Mouse (Mus musculus): ENCODE data around the gene Gm13287. TPM values are rescaled to one million over a fixed set of nuclear protein-coding genes. Genes with fewer than 3 reads are reported as not detected.

Gm13287 gene
- polyA plus RNA-seq, 1 experiment: 0.42 TPM

DNA sequence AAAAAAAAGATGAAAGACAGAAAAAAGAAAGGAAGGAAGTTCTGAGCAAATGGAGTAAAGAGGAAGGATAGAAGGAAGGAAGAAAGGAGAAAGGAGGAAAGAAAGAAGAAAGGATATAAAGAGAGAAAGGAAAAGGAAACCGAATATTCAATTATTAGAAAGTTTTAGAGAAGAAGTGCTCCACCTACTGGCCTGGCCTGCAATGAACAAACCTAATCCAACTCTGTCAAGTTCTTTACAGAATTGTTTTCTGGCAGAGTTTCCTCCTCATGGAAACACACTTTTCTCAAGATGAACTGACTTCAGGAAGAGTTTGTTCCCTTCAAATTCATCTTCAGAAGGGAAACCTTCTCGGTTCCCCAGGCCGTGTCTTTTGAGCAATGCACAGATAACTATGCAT, 35.8 kb downstream of the Gm13287 start:
- H3K36me3 ChIP-seq (ENCODE audit: control insufficient read depth, insufficient read depth): no peaks in the 10 kb centered on the region

DNA sequence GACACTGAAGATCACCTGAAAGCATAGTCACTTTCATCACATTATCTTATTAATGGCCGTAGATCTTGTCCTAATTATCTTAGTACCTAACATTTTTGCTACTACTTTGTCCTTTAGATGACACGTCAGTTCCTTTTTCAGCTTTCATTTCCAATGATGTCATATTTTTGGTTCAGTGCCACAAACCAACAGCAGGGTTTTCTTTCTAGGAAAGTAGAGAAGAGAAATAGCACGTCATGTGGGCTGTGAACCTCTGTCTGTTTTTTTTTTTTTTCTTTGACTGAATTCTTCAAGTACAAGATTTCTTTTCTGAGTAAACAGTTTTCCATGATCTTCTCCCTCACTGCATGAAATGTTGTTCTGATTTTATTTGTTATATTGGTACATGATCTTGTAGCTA, 37.0 kb downstream of the Gm13287 start:
- H3K4me3 ChIP-seq (ENCODE audit: insufficient read depth, poor library complexity, severe bottlenecking): no peak overlapping the region
- H3K36me3 ChIP-seq (ENCODE audit: control insufficient read depth, insufficient read depth): no peaks in the 10 kb centered on the region
- H3ac ChIP-seq (ENCODE audit: control insufficient read depth, insufficient read length, low read depth): no peak overlapping the region
- H3K79me3 ChIP-seq (ENCODE audit: low read depth): no peaks in the 10 kb centered on the region
- no peak for TF ChIP-seq MAX (IDR thresholded peaks at IDR 0.05)
- H3K27me3 ChIP-seq (ENCODE audit: control insufficient read depth, insufficient read depth, insufficient read length): peaks cover 7% of the 10 kb centered on the region
- no peaks in the 10 kb centered on the region for H3K79me2 ChIP-seq (ENCODE audit: control insufficient read depth, insufficient read depth)

More for the DNA sequence above, 35.8 kb downstream of the Gm13287 start:
- Histone ChIP-seq H3K4me3 (ENCODE audit: insufficient read depth, poor library complexity, severe bottlenecking) (no peak overlapping the region), H3K27me3 (ENCODE audit: control insufficient read depth, insufficient read depth, insufficient read length) (peaks cover 10% of the 10 kb centered on the region), H3ac (ENCODE audit: control insufficient read depth, insufficient read length, low read depth) (no peak overlapping the region), H3K79me3 (ENCODE audit: low read depth) (no peaks in the 10 kb centered on the region), H3K79me2 (ENCODE audit: control insufficient read depth, insufficient read depth) (no peaks in the 10 kb centered on the region)
- TF ChIP-seq MAX (IDR thresholded peaks at IDR 0.05) (no peak), CEBPB (IDR thresholded peaks at IDR 0.05; ENCODE audit: low read depth) (no peak)

DNA sequence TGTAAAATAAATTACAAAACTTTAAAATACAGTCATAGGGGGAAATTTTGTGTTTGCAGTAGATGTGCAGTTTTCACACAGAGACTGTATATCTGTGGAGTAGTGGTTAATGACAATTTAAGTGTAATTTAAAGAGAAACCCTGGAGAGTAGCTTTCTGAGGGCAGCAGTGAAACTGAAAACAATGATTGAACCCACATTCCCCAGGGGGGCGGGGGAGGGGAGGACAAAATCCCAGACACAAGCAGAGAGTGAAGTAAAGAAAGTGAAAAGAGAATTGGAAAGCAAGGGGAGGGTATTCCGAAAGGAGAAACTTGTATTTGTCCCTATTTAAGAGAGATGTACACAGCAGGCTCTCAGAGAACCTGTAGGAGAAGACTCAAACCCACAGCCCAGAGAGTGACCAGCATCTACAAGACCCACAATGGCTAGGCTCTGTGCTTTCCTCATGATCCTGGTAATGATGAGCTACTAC, 38.4 kb downstream of the Gm13287 start, which contains the start of gene Ifna4:
Ifna4 (plus strand) TSS at position 424 of the 474 bp plus-strand sequence.
- no peaks in the 10 kb centered on the region for H3K79me3 ChIP-seq (ENCODE audit: low read depth)
- TF ChIP-seq CEBPB (IDR thresholded peaks at IDR 0.05; ENCODE audit: low read depth) (no peak), MAX (IDR thresholded peaks at IDR 0.05) (no peak), MYOG (IDR thresholded peaks at IDR 0.05; ENCODE audit: control insufficient read depth, extremely low read depth, insufficient read length) (no peak), FOSL1 (IDR thresholded peaks at IDR 0.05; ENCODE audit: insufficient read depth, low read length, poor library complexity, severe bottlenecking) (no peak), USF1 (IDR thresholded peaks at IDR 0.05; ENCODE audit: low read depth) (no peak), CTCF (IDR thresholded peaks at IDR 0.05; ENCODE audit: control insufficient read depth, insufficient read depth, insufficient read length) (no peak), MYOD1 (IDR thresholded peaks at IDR 0.05; ENCODE audit: control insufficient read depth, insufficient read length, low read depth) (no peak)
- H3K27me3 ChIP-seq (ENCODE audit: control insufficient read depth, insufficient read depth, insufficient read length): peaks cover 4% of the 10 kb centered on the region
- H3K79me2 ChIP-seq (ENCODE audit: control insufficient read depth, insufficient read depth): no peaks in the 10 kb centered on the region
- H3K4me3 ChIP-seq (ENCODE audit: insufficient read depth, poor library complexity, severe bottlenecking): no peak within 1 kb of the TSS
- H3K36me3 ChIP-seq (ENCODE audit: control insufficient read depth, insufficient read depth): no peaks in the 10 kb centered on the region
- H3ac ChIP-seq (ENCODE audit: control insufficient read depth, insufficient read length, low read depth): no peak within 1 kb of the TSS

DNA sequence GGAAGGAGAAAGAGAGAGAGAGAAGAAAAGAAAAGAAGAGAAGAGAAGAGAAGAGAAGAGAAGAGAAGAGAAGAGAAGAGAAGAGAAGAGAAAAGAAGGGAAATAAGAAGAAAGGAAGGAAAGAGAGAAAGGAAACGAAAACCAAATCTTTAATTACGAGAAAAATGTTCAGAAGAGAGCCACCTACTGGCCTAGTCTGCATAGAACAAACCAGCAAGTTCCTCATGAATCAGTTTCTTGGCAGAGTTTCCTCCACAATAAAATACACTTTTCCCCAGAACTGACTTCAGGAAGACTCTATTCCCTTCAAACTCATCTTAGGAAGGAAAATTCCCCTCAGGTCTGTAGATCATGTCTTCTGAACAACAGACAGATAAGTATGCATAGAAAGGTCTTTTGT, 42.3 kb downstream of the Gm13287 start:
- no peak overlapping the region for H3ac ChIP-seq (ENCODE audit: control insufficient read depth, insufficient read length, low read depth)
- no peaks in the 10 kb centered on the region for H3K79me2 ChIP-seq (ENCODE audit: control insufficient read depth, insufficient read depth)
- TF ChIP-seq USF1 (IDR thresholded peaks at IDR 0.05; ENCODE audit: low read depth) (no peak), MAX (IDR thresholded peaks at IDR 0.05) (no peak), CEBPB (IDR thresholded peaks at IDR 0.05; ENCODE audit: low read depth) (no peak), MYOG (IDR thresholded peaks at IDR 0.05; ENCODE audit: control insufficient read depth, extremely low read depth, insufficient read length) (no peak), FOSL1 (IDR thresholded peaks at IDR 0.05; ENCODE audit: insufficient read depth, low read length, poor library complexity, severe bottlenecking) (no peak), MYOD1 (IDR thresholded peaks at IDR 0.05; ENCODE audit: control insufficient read depth, insufficient read length, low read depth) (no peak), CTCF (IDR thresholded peaks at IDR 0.05; ENCODE audit: control insufficient read depth, insufficient read depth, insufficient read length) (no peak)
- H3K36me3 ChIP-seq (ENCODE audit: control insufficient read depth, insufficient read depth): no peaks in the 10 kb centered on the region
- peaks cover 12% of the 10 kb centered on the region for H3K27me3 ChIP-seq (ENCODE audit: control insufficient read depth, insufficient read depth, insufficient read length)
- no peak overlapping the region for H3K4me3 ChIP-seq (ENCODE audit: insufficient read depth, poor library complexity, severe bottlenecking)
- H3K79me3 ChIP-seq (ENCODE audit: low read depth): no peaks in the 10 kb centered on the region

DNA sequence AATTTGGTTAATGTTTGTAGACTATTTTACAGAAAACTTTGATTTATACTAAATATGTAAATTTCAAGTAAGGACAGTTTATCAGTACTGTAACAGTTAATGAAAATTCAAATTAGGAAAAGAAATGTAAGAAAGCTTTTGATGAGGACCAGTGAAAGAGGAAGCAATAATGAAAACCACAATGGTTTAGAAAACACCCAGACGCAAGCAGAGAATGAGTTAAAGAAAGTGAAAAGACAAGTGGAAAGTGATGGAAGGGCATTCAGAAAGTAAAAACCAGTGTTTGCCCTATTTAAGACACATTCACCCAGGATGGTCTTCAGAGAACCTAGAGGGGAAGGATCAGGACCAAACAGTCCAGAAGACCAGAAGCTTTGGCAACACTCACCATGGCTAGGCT, 46.6 kb downstream of the Gm13287 start, which contains the start of gene Ifna1:
Ifna1 (plus strand) TSS at position 390 of the 400 bp plus-strand sequence.
- H3K36me3 ChIP-seq (ENCODE audit: control insufficient read depth, insufficient read depth): no peaks in the 10 kb centered on the region
- H3K79me2 ChIP-seq (ENCODE audit: control insufficient read depth, insufficient read depth): no peaks in the 10 kb centered on the region
- no peak within 1 kb of the TSS for H3ac ChIP-seq (ENCODE audit: control insufficient read depth, insufficient read length, low read depth)
- peaks cover 24% of the 10 kb centered on the region for H3K27me3 ChIP-seq (ENCODE audit: control insufficient read depth, insufficient read depth, insufficient read length)
- no peak within 1 kb of the TSS for H3K4me3 ChIP-seq (ENCODE audit: insufficient read depth, poor library complexity, severe bottlenecking)
- no peak for TF ChIP-seq FOSL1 (IDR thresholded peaks at IDR 0.05; ENCODE audit: insufficient read depth, low read length, poor library complexity, severe bottlenecking)
- TF ChIP-seq CEBPB (IDR thresholded peaks at IDR 0.05; ENCODE audit: low read depth): no peak
- TF ChIP-seq MAX (IDR thresholded peaks at IDR 0.05): no peak
- TF ChIP-seq USF1 (IDR thresholded peaks at IDR 0.05; ENCODE audit: low read depth): no peak
- no peak for TF ChIP-seq MYOG (IDR thresholded peaks at IDR 0.05; ENCODE audit: control insufficient read depth, extremely low read depth, insufficient read length)
- TF ChIP-seq MYOD1 (IDR thresholded peaks at IDR 0.05; ENCODE audit: control insufficient read depth, insufficient read length, low read depth): no peak
- no peaks in the 10 kb centered on the region for H3K79me3 ChIP-seq (ENCODE audit: low read depth)

DNA sequence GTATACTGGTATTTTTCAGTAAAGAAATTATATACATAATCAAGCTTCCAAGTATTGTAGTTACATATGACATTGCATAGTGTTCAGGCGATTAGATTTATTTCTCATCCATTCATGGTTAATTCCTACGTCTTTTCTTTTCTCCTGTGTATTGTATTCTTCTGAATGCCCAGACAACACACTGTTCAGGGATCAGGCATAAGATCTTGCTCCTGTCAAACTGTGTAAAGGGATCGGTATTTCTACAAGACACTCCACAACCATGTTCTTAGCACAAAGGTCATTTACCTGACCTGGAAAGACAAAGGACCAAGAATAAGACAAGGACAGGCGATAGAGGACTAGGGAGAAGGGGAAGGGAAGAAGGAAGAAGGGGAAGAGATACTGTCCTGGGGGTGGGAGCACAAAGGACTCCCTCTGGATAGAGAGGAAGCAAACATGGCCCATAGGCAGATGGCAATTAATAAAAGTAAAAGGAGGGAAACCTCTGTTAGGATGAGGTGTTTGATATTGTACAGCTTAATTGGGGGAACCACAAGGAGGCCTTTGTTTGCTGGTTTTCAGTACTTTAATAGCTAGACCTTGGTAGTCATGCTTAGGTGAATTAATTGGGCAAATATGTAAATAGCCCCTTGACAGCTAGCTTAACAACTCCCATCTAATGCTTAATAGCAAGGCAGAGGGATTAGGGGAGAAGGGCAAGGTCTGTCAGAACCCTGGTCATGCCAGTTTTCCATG, 48.1 kb downstream of the Gm13287 start:
- no peak overlapping the region for H3K4me3 ChIP-seq (ENCODE audit: insufficient read depth, poor library complexity, severe bottlenecking)
- TF ChIP-seq MAX (IDR thresholded peaks at IDR 0.05) (no peak), CTCF (IDR thresholded peaks at IDR 0.05; ENCODE audit: control insufficient read depth, insufficient read depth, insufficient read length) (no peak), FOSL1 (IDR thresholded peaks at IDR 0.05; ENCODE audit: insufficient read depth, low read length, poor library complexity, severe bottlenecking) (no peak), MYOG (IDR thresholded peaks at IDR 0.05; ENCODE audit: control insufficient read depth, extremely low read depth, insufficient read length) (no peak), CEBPB (IDR thresholded peaks at IDR 0.05; ENCODE audit: low read depth) (no peak), MYOD1 (IDR thresholded peaks at IDR 0.05; ENCODE audit: control insufficient read depth, insufficient read length, low read depth) (no peak), USF1 (IDR thresholded peaks at IDR 0.05; ENCODE audit: low read depth) (no peak)
- H3K79me3 ChIP-seq (ENCODE audit: low read depth): no peaks in the 10 kb centered on the region
- no peaks in the 10 kb centered on the region for H3K79me2 ChIP-seq (ENCODE audit: control insufficient read depth, insufficient read depth)
- peaks cover 25% of the 10 kb centered on the region for H3K27me3 ChIP-seq (ENCODE audit: control insufficient read depth, insufficient read depth, insufficient read length)
- no peak overlapping the region for H3ac ChIP-seq (ENCODE audit: control insufficient read depth, insufficient read length, low read depth)
- H3K36me3 ChIP-seq (ENCODE audit: control insufficient read depth, insufficient read depth): no peaks in the 10 kb centered on the region

Other genes with a start within 250 kb of the Gm13287 start
- not detected for gene Ifna15, start 245.0 kb upstream of the Gm13287 start, polyA plus RNA-seq (2012; fragmentation: generic; extraction: Trizol)
- gene Ifna14, start 231.5 kb upstream of the Gm13287 start, polyA plus RNA-seq (2012; fragmentation: generic; extraction: Trizol): not detected
- gene Ifna9, start 210.9 kb upstream of the Gm13287 start, polyA plus RNA-seq (2012; fragmentation: generic; extraction: Trizol): not detected
- gene Ifna12, start 199.9 kb upstream of the Gm13287 start, polyA plus RNA-seq (2012; fragmentation: generic; extraction: Trizol): not detected
- gene C87499, start 168.8 kb upstream of the Gm13287 start, polyA plus RNA-seq (2012; fragmentation: generic; extraction: Trizol): not detected
- gene Ifna13, start 158.8 kb upstream of the Gm13287 start, polyA plus RNA-seq (2012; fragmentation: generic; extraction: Trizol): not detected
- not detected for gene Ifna16, start 126.3 kb upstream of the Gm13287 start, polyA plus RNA-seq (2012; fragmentation: generic; extraction: Trizol)
- gene Ifna2, start 119.3 kb upstream of the Gm13287 start, polyA plus RNA-seq (2012; fragmentation: generic; extraction: Trizol): not detected
- gene Ifnab, start 111.9 kb upstream of the Gm13287 start, polyA plus RNA-seq (2012; fragmentation: generic; extraction: Trizol): not detected
- 1.9 TPM for gene Gm26566, start 81.4 kb upstream of the Gm13287 start, polyA plus RNA-seq (2012; fragmentation: generic; extraction: Trizol)
- 11.6 TPM for gene Klhl9, start 80.8 kb upstream of the Gm13287 start, polyA plus RNA-seq (2012; fragmentation: generic; extraction: Trizol)
- gene Gm13271, start 48.4 kb upstream of the Gm13287 start, polyA plus RNA-seq (2012; fragmentation: generic; extraction: Trizol): not detected
- gene Gm13283, start 43.1 kb upstream of the Gm13287 start, polyA plus RNA-seq (2012; fragmentation: generic; extraction: Trizol): not detected
- 1.3 TPM for gene Gm13290, start 29.4 kb upstream of the Gm13287 start, polyA plus RNA-seq (2012; fragmentation: generic; extraction: Trizol)
- not detected for gene Gm13289, start 26.3 kb upstream of the Gm13287 start, polyA plus RNA-seq (2012; fragmentation: generic; extraction: Trizol)
- not detected for gene Gm13272, start 23.4 kb upstream of the Gm13287 start, polyA plus RNA-seq (2012; fragmentation: generic; extraction: Trizol)
- gene Ifnz, start 21.1 kb upstream of the Gm13287 start, polyA plus RNA-seq (2012; fragmentation: generic; extraction: Trizol): not detected
- gene Gm13276, start 17.5 kb upstream of the Gm13287 start, polyA plus RNA-seq (2012; fragmentation: generic; extraction: Trizol): 0.92 TPM
- not detected for gene Gm13277, start 14.6 kb upstream of the Gm13287 start, polyA plus RNA-seq (2012; fragmentation: generic; extraction: Trizol)
- not detected for gene Gm13278, start 11.7 kb upstream of the Gm13287 start, polyA plus RNA-seq (2012; fragmentation: generic; extraction: Trizol)
- gene Gm13275, start 8.8 kb upstream of the Gm13287 start, polyA plus RNA-seq (2012; fragmentation: generic; extraction: Trizol): 0.42 TPM
- gene Gm13279, start 5.9 kb upstream of the Gm13287 start, polyA plus RNA-seq (2012; fragmentation: generic; extraction: Trizol): not detected
- gene Gm13285, start 3.6 kb upstream of the Gm13287 start, polyA plus RNA-seq (2012; fragmentation: generic; extraction: Trizol): not detected
- gene Gm13288, start 2.3 kb downstream of the Gm13287 start, polyA plus RNA-seq (2012; fragmentation: generic; extraction: Trizol): 0.18 TPM
- gene Ifna7, start 13.0 kb downstream of the Gm13287 start, polyA plus RNA-seq (2012; fragmentation: generic; extraction: Trizol): not detected
- gene Ifna11, start 16.7 kb downstream of the Gm13287 start, polyA plus RNA-seq (2012; fragmentation: generic; extraction: Trizol): not detected
- gene Ifna6, start 24.2 kb downstream of the Gm13287 start, polyA plus RNA-seq (2012; fragmentation: generic; extraction: Trizol): not detected
- gene Ifna5, start 32.3 kb downstream of the Gm13287 start, polyA plus RNA-seq (2012; fragmentation: generic; extraction: Trizol): not detected
- gene Ifna4, start 38.6 kb downstream of the Gm13287 start, polyA plus RNA-seq (2012; fragmentation: generic; extraction: Trizol): not detected
- gene Ifna1, start 46.8 kb downstream of the Gm13287 start, polyA plus RNA-seq (2012; fragmentation: generic; extraction: Trizol): not detected
- not detected for gene Ifne, start 76.9 kb downstream of the Gm13287 start, polyA plus RNA-seq (2012; fragmentation: generic; extraction: Trizol)

Data from C2C12 (cell line).